Mouse (Mus musculus) CH12.LX (cell line): ENCODE measurements at regions not wholly inside any gene's neighbourhood (a gene's known extent, or its start where the extent isn't known, plus 50 kb on each side); places are given as distances from the start of the nearest gene placed in this dataset.

Experiments
- CTCF ChIP-seq, 2 experiments: IDR thresholded peaks in 1 of 2; conservative IDR thresholded peaks in 1 of 2; 2 replicates each; pipeline ENCODE4 v1.5.1; 2011 to 2012; ENCODE audit warnings: low read depth in 2 of 2, low read length in 2 of 2, improper control_type of control experiment in 1 of 2, inconsistent platforms in 1 of 2, mild to moderate bottlenecking in 1 of 2, moderate library complexity in 1 of 2
- ETS1 ChIP-seq: conservative IDR thresholded peaks from 2 replicates; pipeline ENCODE4 v1.6.1; 2012; ENCODE audit warnings: low read depth, mild to moderate bottlenecking, inconsistent platforms, low read length, improper control_type of control experiment, moderate library complexity
- GABPA ChIP-seq: IDR thresholded peaks from 2 replicates; pipeline ENCODE4 v1.6.1; 2012; ENCODE audit warnings: low read depth, low read length, improper control_type of control experiment, inconsistent platforms; ENCODE audit not compliant: insufficient replicate concordance
- MYC ChIP-seq: IDR thresholded peaks from 2 replicates; pipeline ENCODE4 v1.6.1; 2011; ENCODE audit warnings: low read depth, mild to moderate bottlenecking, improper control_type of control experiment, low read length
- POLR2A ChIP-seq: IDR thresholded peaks from 2 replicates; pipeline ENCODE4 v1.6.1; 2011; ENCODE audit warnings: low read depth, mild to moderate bottlenecking, improper control_type of control experiment, low read length
- SMC3 ChIP-seq: IDR thresholded peaks from 2 replicates; pipeline ENCODE4 v1.6.1; 2011; ENCODE audit warnings: low read depth, low read length, improper control_type of control experiment
- UBTF ChIP-seq: IDR thresholded peaks from 2 replicates; pipeline ENCODE4 v1.6.1; 2012; ENCODE audit warnings: low read depth, mild to moderate bottlenecking, inconsistent platforms, low read length, improper control_type of control experiment, moderate library complexity
- ZC3H11A ChIP-seq: IDR thresholded peaks from 2 replicates; pipeline ENCODE4 v1.6.1; 2012; ENCODE audit warnings: low read depth, mild to moderate bottlenecking, inconsistent platforms, low read length, improper control_type of control experiment
- ZMIZ1 ChIP-seq: IDR thresholded peaks from 2 replicates; pipeline ENCODE4 v1.6.1; 2012; ENCODE audit warnings: low read depth, mild to moderate bottlenecking, inconsistent platforms, low read length, improper control_type of control experiment
- ZNF384 ChIP-seq: IDR thresholded peaks from 2 replicates; pipeline ENCODE4 v1.6.1; 2012; ENCODE audit warnings: low read depth, low read length, improper control_type of control experiment, inconsistent platforms

GRCm38 (mm10) chr13:21889244-21889643, 55.6 kb upstream of the Zfp184 start:
- TF ChIP-seq POLR2A (no peak), CTCF (conservative IDR thresholded peaks at IDR 0.05 in 1 of 2, IDR thresholded peaks at IDR 0.05 in 1 of 2; ENCODE audit: low read depth in 2 of 2, low read length in 2 of 2) (no peak), SMC3 (no peak), ETS1 (no peak), UBTF (no peak), MYC (no peak), ZNF384 (no peak), ZC3H11A (no peak), GABPA (no peak), ZMIZ1 (no peak)
